Mouse (Mus musculus) E14TG2a.4 (cell line): Measurements from ENCODE around the gene Gm5039.
"Not testable (repeated sequence)": the region's sequence is repeated elsewhere in the genome, so short reads cannot be mapped to it uniquely, and the experiment has no call there.

ENCODE experiments used
- H3K27me3 ChIP-seq: 2 replicates; pipeline ENCODE4 v1.6.1; 2014; ENCODE audit warnings: low read length, control low read depth; ENCODE audit not compliant: insufficient read depth
- H3K36me3 ChIP-seq: 2 replicates; pipeline ENCODE4 v1.6.1; 2014; ENCODE audit warnings: low read length, control low read depth; ENCODE audit not compliant: insufficient read depth
- H3K4me1 ChIP-seq: replicated peaks from 2 replicates; pipeline ENCODE4 v1.6.1; 2014; ENCODE audit warnings: low read depth, low read length, control low read depth
- H3K4me3 ChIP-seq: replicated peaks from 2 replicates; pipeline ENCODE4 v1.5.1; 2014; ENCODE audit warnings: mild to moderate bottlenecking, low read length
- H3K9me3 ChIP-seq: 2 replicates; pipeline ENCODE4 v1.6.1; 2014; ENCODE audit warnings: low read length, control low read depth
- CTCF ChIP-seq: conservative IDR thresholded peaks from 2 replicates; pipeline ENCODE4 v1.5.1; 2014; ENCODE audit warnings: low read length
- NANOG ChIP-seq: IDR thresholded peaks from 2 replicates; pipeline ENCODE4 v1.6.1; 2014; ENCODE audit warnings: borderline replicate concordance, low read length, mixed read lengths
- POU5F1 ChIP-seq: IDR thresholded peaks from 2 replicates; pipeline ENCODE4 v1.6.1; 2014; ENCODE audit warnings: low read length, borderline replicate concordance

Gm5039 gene

DNA sequence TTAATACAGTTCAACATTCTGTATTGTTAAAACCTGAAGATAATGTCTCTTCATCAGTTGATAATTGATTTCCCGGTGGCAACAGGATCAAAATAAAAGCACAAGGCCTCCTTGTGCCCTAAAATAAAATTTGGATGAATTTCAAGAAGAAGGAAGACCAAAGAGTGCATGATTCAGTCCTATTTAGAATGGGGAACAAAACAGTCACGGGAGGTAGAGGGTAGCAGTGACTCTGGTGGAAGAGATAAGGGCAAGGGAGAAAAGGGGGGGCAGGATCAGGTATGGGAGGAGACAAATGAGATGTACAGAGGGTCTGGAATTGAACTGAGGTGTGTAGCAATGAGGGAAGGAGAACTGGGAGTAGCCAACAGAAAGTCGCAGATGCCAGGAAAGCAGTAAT is 9.3 kb downstream of the Gm5039 start:
- TF ChIP-seq POU5F1 (no peak), CTCF (no peak), NANOG (no peak)
- no peaks in the 10 kb centered on the region for H3K36me3 ChIP-seq
- H3K27me3 ChIP-seq = no peaks in the 10 kb centered on the region
- no peak overlapping the region for H3K4me3 ChIP-seq
- H3K9me3 ChIP-seq = peaks cover 41% of the 10 kb centered on the region
- H3K4me1 ChIP-seq = no peaks in the 10 kb centered on the region

DNA sequence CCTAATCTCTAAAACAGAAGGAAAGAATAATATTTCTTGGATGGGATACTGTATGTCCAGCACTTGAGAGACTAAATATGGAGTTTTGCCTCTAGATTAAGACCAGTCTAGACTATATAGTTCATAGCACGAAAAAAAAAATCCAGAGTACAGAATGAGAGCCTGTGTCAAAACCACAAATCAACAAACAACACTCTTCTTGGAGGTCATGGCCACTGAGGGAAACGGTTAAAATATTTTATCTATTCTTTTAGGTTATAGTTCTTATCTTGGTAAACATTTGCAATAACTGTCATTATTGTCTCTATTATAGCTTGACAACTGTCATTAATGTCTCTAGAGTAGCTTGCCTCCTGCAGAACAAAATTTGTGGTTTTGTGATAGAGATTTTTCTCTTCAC is 26.7 kb downstream of the Gm5039 start:
- not testable (repeated sequence) for H3K4me1 ChIP-seq, H3K4me3 ChIP-seq, H3K27me3 ChIP-seq, H3K36me3 ChIP-seq
- H3K9me3 ChIP-seq = peaks cover 14% of the 10 kb centered on the region

DNA sequence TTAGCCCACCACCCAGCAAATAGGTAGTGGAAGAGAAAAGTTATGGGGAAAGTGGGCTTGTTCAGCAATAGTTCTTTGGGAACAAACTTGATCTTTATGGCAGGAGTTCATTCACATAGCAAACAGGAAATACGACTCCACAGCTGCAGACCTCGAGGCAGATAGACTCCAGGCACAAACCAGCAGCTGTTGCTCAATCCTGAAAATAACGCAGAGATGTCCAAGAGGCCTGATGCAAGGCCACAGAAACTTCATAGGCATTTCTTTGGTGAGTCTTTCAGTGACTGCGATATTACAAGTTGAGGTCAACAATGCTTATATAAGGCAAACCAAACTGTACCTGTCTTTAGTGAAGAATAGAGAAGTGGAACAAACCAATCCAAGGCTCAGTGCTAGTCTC is 30.7 kb downstream of the Gm5039 start:
- H3K4me1 ChIP-seq, H3K9me3 ChIP-seq, H3K4me3 ChIP-seq, H3K27me3 ChIP-seq, H3K36me3 ChIP-seq: not testable (repeated sequence)

DNA sequence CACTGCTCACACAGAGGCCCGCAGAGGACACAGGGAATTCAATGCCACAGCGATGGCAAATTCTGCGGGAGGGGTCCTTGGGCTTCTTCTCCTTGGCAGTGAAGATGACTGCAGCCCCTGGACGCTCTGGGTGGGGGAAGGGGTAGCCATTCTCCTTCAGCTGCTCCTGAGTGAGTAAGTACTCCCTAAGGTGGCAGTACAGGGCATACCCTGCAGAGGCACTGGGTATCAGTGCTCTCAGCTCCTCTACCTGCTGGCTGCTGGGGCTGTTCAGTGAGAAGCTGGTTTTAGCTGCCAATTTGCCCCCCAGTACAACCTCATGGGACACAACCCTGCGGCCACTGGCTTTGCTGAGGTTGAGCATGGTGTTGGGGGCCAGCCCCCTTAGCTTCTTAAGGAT is 38.6 kb downstream of the Gm5039 start:
- H3K36me3 ChIP-seq, H3K27me3 ChIP-seq, H3K9me3 ChIP-seq, H3K4me1 ChIP-seq, H3K4me3 ChIP-seq: not testable (repeated sequence)

DNA sequence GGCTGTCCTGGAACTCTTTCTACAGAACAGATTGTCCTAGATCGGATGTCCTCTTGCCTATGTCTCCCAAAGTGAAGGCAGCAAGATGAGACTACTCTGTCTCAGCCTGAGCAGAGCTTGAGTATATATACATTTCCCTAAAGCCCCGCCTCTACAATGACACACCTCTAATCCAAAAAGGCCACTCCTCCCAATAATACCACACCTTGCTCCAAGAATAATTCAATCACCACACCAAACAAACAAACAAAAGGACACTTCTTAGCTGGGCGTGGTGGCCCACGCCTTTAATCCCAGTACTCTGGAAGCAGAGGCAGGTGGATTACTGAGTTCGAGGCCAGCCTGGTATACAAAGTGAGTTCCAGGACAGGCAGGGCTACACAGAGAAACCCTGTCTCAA is 49.4 kb downstream of the Gm5039 start, which contains the start of gene Gm5662:
Gene Gm5662 (minus strand): TSS at position 101 of the 400 bp plus-strand sequence.
- not testable (repeated sequence) for H3K36me3 ChIP-seq

More for the DNA sequence above, 49.4 kb downstream of the Gm5039 start, which contains the start of gene Gm5662:
- H3K9me3 ChIP-seq, H3K4me3 ChIP-seq, H3K4me1 ChIP-seq, H3K27me3 ChIP-seq: not testable (repeated sequence)
